Mouse (Mus musculus) megakaryocyte, adult 5-6 weeks (primary cell): Measurements from ENCODE around the gene C530008M17Rik. TPM values are rescaled to one million over a fixed set of nuclear protein-coding genes. Genes with fewer than 3 reads are reported as not detected.

Experiments
- ATAC-seq: 2 replicates; pipeline ENCODE4 v1.8.0; 2016; ENCODE audit warnings: mild to moderate bottlenecking, inconsistent platforms; ENCODE audit not compliant: poor library complexity, severe bottlenecking
- total RNA-seq, 2 experiments: library from RNA; stranded (forward) in 1 of 2; stranded (reverse) in 1 of 2; fragments of 153-499, 151-499 nt in 1 of 2; fragments of 221-1000, 200-1000 nt in 1 of 2; gene quantifications; 2 replicates each; pipeline versions ENCODE4 v1.2.3 to v1.2.4; 2015 to 2017

Gene C530008M17Rik
- total RNA-seq, 2 experiments from 2014 or later: 0.15 to 1.6 TPM

DNA sequence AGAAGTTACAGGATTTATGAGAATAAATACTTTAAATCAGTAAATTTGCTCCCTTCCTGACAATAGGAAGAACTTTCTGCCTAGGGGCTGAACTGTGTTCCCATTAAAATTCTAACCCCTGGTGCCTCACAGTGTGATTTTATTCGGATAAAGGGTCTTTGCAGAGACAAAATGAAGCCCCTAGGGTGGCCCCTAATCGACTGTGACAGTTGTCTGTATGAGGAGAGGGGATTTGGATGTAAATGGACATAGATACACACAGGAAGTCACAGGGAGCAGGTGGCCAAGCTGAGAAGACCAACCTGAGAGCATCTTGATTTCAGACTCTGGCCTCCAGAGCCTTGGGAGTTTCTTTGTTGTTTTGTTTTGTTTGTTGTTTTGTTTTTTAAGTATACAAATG, 41.9 kb downstream of the C530008M17Rik start:
- ATAC-seq: no peak

DNA sequence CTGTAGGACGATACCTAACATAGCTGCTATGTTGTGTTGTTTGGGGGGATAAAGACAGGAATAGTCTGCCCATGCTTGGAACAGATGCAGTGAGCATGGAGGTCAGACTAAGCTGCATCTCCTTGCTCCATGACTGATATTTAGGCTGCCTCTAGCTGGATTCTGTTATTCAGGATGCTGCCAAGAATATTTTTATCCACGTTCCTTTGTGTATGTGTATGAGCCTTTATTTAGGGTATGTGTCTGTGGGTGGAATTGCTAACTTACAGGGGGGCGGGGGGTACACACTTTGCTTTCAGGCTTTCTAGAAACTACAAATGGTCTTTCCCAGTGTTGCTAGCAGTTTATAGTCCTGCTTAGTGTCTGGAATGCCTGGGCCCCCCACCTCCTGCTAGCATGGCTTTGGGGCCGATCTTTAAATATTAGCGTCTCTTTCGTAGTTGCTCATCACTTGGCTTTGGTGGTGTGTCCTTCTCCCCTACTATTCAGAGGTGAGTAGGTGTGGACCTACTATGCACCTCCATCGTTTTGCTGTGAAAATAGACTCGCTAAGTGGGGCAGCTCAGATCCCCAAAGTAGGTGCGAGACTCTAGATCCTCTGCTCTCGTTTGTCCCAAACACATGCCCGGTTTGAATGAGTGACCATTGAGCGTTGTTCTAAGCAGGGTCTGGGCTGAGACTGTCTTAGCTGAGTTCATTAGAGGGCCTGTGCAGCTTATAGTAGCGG, 45.0 kb downstream of the C530008M17Rik start:
- ATAC-seq: no peak

- ATAC-seq: no peak
Measured at GRCm38 (mm10) chr5:76702104-76702503, 45.8 kb downstream of the C530008M17Rik start.

DNA sequence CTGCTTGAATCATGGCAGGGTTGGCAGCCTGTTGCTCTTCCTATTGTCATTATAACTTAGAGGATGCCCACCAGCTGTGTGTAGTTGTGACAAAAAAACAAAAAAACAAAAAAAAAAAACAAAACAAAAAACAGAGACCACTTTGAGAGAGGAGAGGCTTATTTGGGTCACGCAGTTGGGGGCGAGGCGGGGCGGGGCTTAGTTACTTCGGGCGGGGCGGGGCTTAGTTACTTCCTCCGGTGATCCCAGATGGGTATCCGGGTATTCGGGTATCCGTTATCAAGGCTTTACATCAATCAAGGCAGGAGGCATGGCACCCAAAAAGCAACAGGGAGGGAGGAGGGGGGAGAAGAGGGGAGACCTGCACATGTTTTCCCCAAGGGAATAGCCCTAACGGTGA, 46.3 kb downstream of the C530008M17Rik start:
- no peak for ATAC-seq

- no peak for ATAC-seq
Measured at GRCm38 (mm10) chr5:76705307-76706173, 49.2 kb downstream of the C530008M17Rik start.

DNA sequence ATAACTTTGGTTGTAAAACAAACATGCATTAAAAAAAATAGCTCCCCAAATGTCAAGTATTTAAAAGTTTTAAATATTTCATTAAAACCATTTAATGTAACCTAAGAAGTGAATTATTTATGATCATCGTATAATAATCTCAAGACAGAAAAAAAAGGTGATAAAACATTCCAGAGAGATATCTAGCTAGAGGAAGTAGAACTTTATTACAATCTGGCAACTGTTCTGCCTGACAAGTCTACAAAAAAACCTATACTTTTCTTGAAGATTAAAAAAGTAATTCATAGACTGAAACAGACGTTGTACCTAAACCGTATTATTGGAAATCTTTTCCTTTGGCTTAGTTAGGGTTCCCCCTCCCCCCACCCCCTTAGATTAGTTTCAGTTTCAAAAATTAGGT, 50.8 kb downstream of the C530008M17Rik start:
- no peak for ATAC-seq

GRCm38 (mm10) chr5:76708004-76708403, 51.7 kb downstream of the C530008M17Rik start:
- ATAC-seq: no peak

GRCm38 (mm10) chr5:76713743-76714142, 57.4 kb downstream of the C530008M17Rik start:
- ATAC-seq: no peak

GRCm38 (mm10) chr5:76719954-76720353, 63.6 kb downstream of the C530008M17Rik start:
- ATAC-seq: no peak

DNA sequence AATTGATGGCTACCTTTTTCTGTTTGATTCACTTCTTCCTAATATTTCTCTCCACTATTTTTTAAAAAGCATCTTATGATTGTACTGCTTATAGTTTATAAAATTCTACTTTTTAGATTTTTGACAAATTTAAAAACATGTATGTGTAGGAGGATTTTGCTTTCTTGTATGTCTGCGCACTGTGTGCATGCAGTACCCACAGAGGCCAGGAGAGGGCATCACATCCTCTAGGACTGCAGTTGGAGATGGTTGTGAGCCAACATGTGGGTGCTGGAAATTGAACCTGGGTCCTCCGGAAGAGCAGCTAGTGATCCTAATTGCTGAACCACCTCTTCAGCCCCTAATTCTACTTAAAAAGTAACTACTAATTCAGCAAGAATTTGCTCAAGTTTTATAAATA, 68.6 kb downstream of the C530008M17Rik start:
- ATAC-seq: no peak

DNA sequence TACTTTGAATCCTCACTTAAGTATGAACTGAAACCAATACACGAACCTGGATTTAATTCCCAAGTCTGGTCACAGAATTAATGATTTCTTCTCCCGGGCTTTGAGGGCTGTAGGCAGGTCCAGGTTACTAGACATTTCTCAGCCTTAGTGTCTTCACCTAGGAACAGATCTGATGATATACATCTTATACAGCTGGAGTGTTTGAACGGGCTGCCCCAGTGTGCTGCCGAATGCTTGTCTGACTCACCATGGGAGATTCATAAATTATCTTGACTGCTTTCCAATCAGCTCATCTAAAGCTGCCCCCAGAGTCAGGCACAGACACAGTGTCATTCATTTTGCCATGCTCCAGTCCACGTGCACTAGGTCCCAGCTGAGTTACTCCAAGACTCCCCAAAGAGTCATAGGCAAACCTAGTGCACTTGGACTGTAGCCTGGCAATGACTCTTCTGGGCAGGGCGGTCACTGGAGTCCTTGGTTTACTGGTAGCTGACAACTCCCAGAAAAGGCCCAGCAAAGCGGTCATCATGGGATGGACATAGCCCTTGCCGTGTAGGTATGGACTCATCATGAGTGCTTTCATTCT, 70.3 kb downstream of the C530008M17Rik start:
- no peak for ATAC-seq

GRCm38 (mm10) chr5:76733055-76733641, 76.8 kb downstream of the C530008M17Rik start:
- no peak for ATAC-seq

DNA sequence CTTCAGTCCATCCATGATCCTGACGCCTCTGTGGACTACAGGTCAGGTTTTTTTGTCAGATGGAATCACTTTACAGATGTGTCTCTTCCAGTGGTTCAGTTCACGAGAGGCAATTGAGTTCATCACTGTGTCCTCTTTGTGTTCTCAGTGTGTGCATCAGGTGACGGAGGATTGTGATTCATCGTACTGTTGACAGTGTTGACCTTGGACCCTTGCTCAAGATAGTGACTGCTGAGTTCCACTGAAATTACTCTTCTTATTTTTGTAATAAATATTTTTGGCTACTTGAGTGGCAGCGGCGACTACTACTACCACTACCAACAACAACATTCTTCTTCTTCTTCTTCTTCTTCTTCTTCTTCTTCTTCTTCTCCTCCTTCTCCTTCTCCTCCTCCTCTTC, 85.2 kb downstream of the C530008M17Rik start:
- ATAC-seq: no peak

- no peak for ATAC-seq
Measured at GRCm38 (mm10) chr5:76742076-76742475, 85.8 kb downstream of the C530008M17Rik start.

GRCm38 (mm10) chr5:76744737-76745209, 88.5 kb downstream of the C530008M17Rik start:
- no peak for ATAC-seq

GRCm38 (mm10) chr5:76747851-76748250, 91.5 kb downstream of the C530008M17Rik start:
- ATAC-seq: no peak

DNA sequence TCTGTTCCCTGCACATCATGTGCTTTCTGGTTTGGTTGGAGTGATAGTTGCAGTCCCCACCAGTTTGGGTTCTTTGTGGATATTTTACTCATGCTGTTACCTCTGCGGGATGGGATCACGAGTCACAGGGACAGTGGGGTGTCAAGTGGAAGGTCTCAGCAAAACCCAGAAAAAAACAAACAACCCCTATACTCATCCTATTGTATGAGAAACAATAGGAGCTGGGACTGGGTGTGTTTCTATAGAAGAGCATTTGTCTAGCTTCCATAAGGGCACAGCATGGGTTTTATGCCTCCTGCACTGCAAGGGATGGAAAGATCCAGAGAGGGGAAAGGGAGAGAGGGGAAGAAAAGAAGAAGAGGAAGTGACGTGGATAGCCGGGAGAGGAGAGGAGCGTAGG, 96.0 kb downstream of the C530008M17Rik start:
- ATAC-seq: no peak

- ATAC-seq: no peak
Measured at GRCm38 (mm10) chr5:76760349-76760748, 104.0 kb downstream of the C530008M17Rik start.

DNA sequence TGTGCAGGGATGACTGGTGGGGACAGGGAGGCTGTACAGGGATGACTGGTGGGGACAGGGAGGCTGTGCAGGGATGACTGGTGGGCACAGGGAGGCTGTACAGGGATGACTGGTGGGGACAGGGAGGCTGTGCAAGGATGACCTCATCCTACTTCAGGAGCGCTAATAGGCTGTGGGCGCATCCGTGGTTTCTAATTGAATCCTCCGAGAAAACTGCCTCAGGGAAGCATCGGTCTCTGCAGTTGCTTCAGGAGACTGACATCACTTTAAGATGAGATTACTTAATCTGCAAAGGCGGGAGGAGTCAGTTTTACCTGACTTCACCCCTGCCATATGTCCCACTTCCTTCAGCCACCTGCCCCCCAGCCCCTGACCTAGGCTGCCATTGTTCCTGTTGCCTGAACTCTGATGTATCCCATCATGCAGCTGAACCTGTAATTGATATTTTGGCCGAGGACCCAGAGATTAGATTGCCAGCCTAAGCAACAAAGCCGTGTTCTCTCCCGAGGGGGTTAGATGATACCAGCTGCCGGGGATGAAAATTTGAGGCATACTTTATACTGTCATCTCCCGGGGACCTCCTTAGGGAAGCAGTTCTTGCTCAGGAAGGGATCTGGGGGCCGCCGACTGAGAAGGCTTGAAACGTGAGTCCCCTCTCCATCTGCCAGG, 105.9 kb downstream of the C530008M17Rik start:
- no peak for ATAC-seq

GRCm38 (mm10) chr5:76763148-76763701, 106.9 kb downstream of the C530008M17Rik start:
- ATAC-seq: no peak
